Mouse (Mus musculus) myocyte (in vitro differentiated cells): ENCODE results near the gene Ugt1a10.

Experiments used
- E2F4 ChIP-seq: IDR thresholded peaks from one replicate; pipeline ENCODE4 v1.6.1; 2011; ENCODE audit warnings: mild to moderate bottlenecking, control low read depth, moderate library complexity; ENCODE audit not compliant: insufficient read depth
- POLR2AphosphoS2 ChIP-seq: IDR thresholded peaks from one replicate; pipeline ENCODE4 v1.6.1; 2011; ENCODE audit warnings: low read depth, control low read depth; ENCODE audit not compliant: insufficient read length
- TCF12 ChIP-seq: IDR thresholded peaks from one replicate; pipeline ENCODE4 v1.6.1; 2011; ENCODE audit warnings: mild to moderate bottlenecking, control low read depth; ENCODE audit not compliant: poor library complexity, insufficient read depth, severe bottlenecking

- TF ChIP-seq POLR2AphosphoS2, result no peak
- no peak for TF ChIP-seq TCF12
- no peak for TF ChIP-seq E2F4
Observed at GRCm38 (mm10) chr1:88212341-88213045, 157.3 kb downstream of the Ugt1a10 start.
